Mouse (Mus musculus): ENCODE data around the gene Slc25a1. TPM values are rescaled to one million over a fixed set of nuclear protein-coding genes. Genes with fewer than 3 reads are reported as not detected.
"Not testable (repeated sequence)": the region's sequence is repeated elsewhere in the genome, so short reads cannot be mapped to it uniquely, and the experiment has no call there.

Gene Slc25a1
- 10 to 100 TPM; 60.4 to 61.2 TPM for total RNA-seq (2021)
- long read RNA-seq, experiment 1, transcript Slc25a1-201 (9 exons, 1,666 nt) = major isoform, 43 of 58 reads
- long read RNA-seq, experiment 1, partial matches to known transcripts = 10 of 58 reads
- long read RNA-seq, experiment 1, other reads (novel, unspliced or antisense) = 5 of 58 reads
- long read RNA-seq, experiment 2, transcript Slc25a1-201 (9 exons, 1,666 nt) = major isoform, 74 of 97 reads
- long read RNA-seq, experiment 2, partial matches to known transcripts = 11 of 97 reads
- long read RNA-seq, experiment 2, other reads (novel, unspliced or antisense) = 12 of 97 reads

- peak; percentile 77 to 88 for DNase-seq (ENCODE audit: low spot score in 2 of 2)
Observed at GRCm38 (mm10) chr16:17928087-17928580, at the start of gene Slc25a1. Gene Slc25a1 (minus strand): TSS chr16:17928219.

GRCm38 (mm10) chr16:17971853-17972252 is 43.8 kb upstream of the Slc25a1 start:
- DNase-seq (ENCODE audit: low spot score in 2 of 2) = no peak

GRCm38 (mm10) chr16:17962091-17962490 is 34.1 kb upstream of the Slc25a1 start:
- no peak for DNase-seq (ENCODE audit: low spot score in 2 of 2)

GRCm38 (mm10) chr16:17956052-17956638 is 28.1 kb upstream of the Slc25a1 start:
- DNase-seq (ENCODE audit: low spot score in 2 of 2) = not testable (repeated sequence)

GRCm38 (mm10) chr16:17951618-17952017 is 23.6 kb upstream of the Slc25a1 start:
- no peak for DNase-seq (ENCODE audit: low spot score in 2 of 2)

- no peak for DNase-seq (ENCODE audit: low spot score in 2 of 2)
Observed at GRCm38 (mm10) chr16:17950068-17950467, 22.0 kb upstream of the Slc25a1 start.

- DNase-seq (ENCODE audit: low spot score in 2 of 2) = no peak
Observed at GRCm38 (mm10) chr16:17949421-17949877, 21.4 kb upstream of the Slc25a1 start.

GRCm38 (mm10) chr16:17945081-17945831 is 17.2 kb upstream of the Slc25a1 start:
- no peak for DNase-seq (ENCODE audit: low spot score in 2 of 2)

- DNase-seq (ENCODE audit: low spot score in 2 of 2) = no peak
Observed at GRCm38 (mm10) chr16:17943466-17943865, 15.4 kb upstream of the Slc25a1 start.

- no peak for DNase-seq (ENCODE audit: low spot score in 2 of 2)
Observed at GRCm38 (mm10) chr16:17939255-17939751, 11.3 kb upstream of the Slc25a1 start.

GRCm38 (mm10) chr16:17938821-17939220 is 10.8 kb upstream of the Slc25a1 start:
- no peak for DNase-seq (ENCODE audit: low spot score in 2 of 2)

- no peak for DNase-seq (ENCODE audit: low spot score in 2 of 2)
Observed at GRCm38 (mm10) chr16:17938187-17938586, 10.2 kb upstream of the Slc25a1 start.

- DNase-seq (ENCODE audit: low spot score in 2 of 2) = no peak
Observed at GRCm38 (mm10) chr16:17936776-17937175, 8.8 kb upstream of the Slc25a1 start.

- DNase-seq (ENCODE audit: low spot score in 2 of 2) = no peak
Observed at GRCm38 (mm10) chr16:17934445-17934910, 6.5 kb upstream of the Slc25a1 start.

GRCm38 (mm10) chr16:17933594-17934444 is 5.8 kb upstream of the Slc25a1 start:
- DNase-seq (ENCODE audit: low spot score in 2 of 2) = no peak

GRCm38 (mm10) chr16:17931906-17932460 is 4.0 kb upstream of the Slc25a1 start:
- DNase-seq (ENCODE audit: low spot score in 2 of 2) = no peak

- no peak for DNase-seq (ENCODE audit: low spot score in 2 of 2)
Observed at GRCm38 (mm10) chr16:17929631-17930030, 1.6 kb upstream of the Slc25a1 start.

- no peak for DNase-seq (ENCODE audit: low spot score in 2 of 2)
Observed at GRCm38 (mm10) chr16:17929211-17929610, 1.2 kb upstream of the Slc25a1 start.

GRCm38 (mm10) chr16:17928627-17929104 is 647 bp upstream of the Slc25a1 start:
- peak; percentile 61 to 66 for DNase-seq (ENCODE audit: low spot score in 2 of 2)
